8 mouse cellular contexts compared by ENCODE assay signal in genomic region chr17:34646906-34647787, GRCm38 (mm10). TPM values are rescaled to one million over a fixed set of nuclear protein-coding genes. Genes with fewer than 3 reads are reported as not detected.
A peak's percentile ranks its signal among the peaks of the same experiment; 100 is the strongest.
DNase-seq lines count a peak whose midpoint lies in the region; ATAC-seq and TF ChIP-seq lines count a peak whose summit lies in the region.

Gene Atf6b, plus strand, starts transcription at chr17:34647146.

- under 1% methylated on average over 66 of the region's 66 CpGs for WGBS in forebrain, embryonic 15.5 days
- WGBS in lung, adult 2 months, result under 1% methylated on average over 66 of the region's 66 CpGs

- peak; percentile 91 for DNase-seq in ES-E14 (ENCODE audit: low read depth, low spot score)
- peak; percentile 97 for DNase-seq in cerebellum, adult 11-12 months
- peak; percentile 96 for DNase-seq in heart, postnatal 25 days (ENCODE audit: low spot score)
- DNase-seq in layer of hippocampus, adult 18-20 months (ENCODE audit: low spot score in 2 of 2), result peak; percentile 95 to 99
- DNase-seq in lung, adult 2 months, result peak; percentile 84
- DNase-seq in thymus, adult 18-20 months, result peak; percentile 96 to 98

- peak within 1 kb of the TSS; percentile 95 for H3K4me3 ChIP-seq in ES-E14 (ENCODE audit: insufficient read depth in 1 of 2, low read depth in 1 of 2, low read length in 2 of 2, poor library complexity in 1 of 2, severe bottlenecking in 1 of 2)
- H3K4me3 ChIP-seq in forebrain, embryonic 15.5 days, result peak within 1 kb of the TSS; percentile 97
- H3K4me3 ChIP-seq in lung, adult 2 months (replicated peaks; ENCODE audit: extremely low read depth, low read depth, low read length), result peak within 1 kb of the TSS; percentile 82

- in situ Hi-C loops in ES-E14 (cut with MboI; ENCODE audit: low sequenced_read_pairs in 2 of 2, unreplicated experiment in 2 of 2), result no loop called here

- no peaks in the 10 kb centered on the region for H3K27me3 ChIP-seq in forebrain, embryonic 15.5 days

- no peak for TF ChIP-seq CTCF in lung, adult 2 months (IDR thresholded peaks at IDR 0.05; ENCODE audit: insufficient read depth, low read length)

- H3K27ac ChIP-seq in ES-E14 (ENCODE audit: insufficient read depth, low read depth, low read length, poor library complexity, severe bottlenecking), result peak within 1 kb of the TSS; percentile 49; the same call in 1 of the 2 replicates
- H3K27ac ChIP-seq in forebrain, embryonic 15.5 days (replicated peaks), result peak within 1 kb of the TSS; percentile 76

- H3K9me3 ChIP-seq in ES-E14 (ENCODE audit: control insufficient read depth, insufficient read depth, low read depth, low read length), result no peaks in the 10 kb centered on the region
- no peaks in the 10 kb centered on the region for H3K9me3 ChIP-seq in forebrain, embryonic 15.5 days

- peak; percentile 51; the same call in 1 of the 2 replicates for TF ChIP-seq POLR2A in lung, adult 2 months (IDR thresholded peaks at IDR 0.05; ENCODE audit: borderline replicate concordance, extremely low read depth, low read depth, low read length)

- H3K9ac ChIP-seq in ES-E14 (ENCODE audit: insufficient read depth, low read depth, low read length, poor library complexity, severe bottlenecking), result peak within 1 kb of the TSS; percentile 92
- H3K9ac ChIP-seq in forebrain, embryonic 15.5 days (replicated peaks), result peak within 1 kb of the TSS; percentile 97

- H3K4me1 ChIP-seq in ES-E14 (ENCODE audit: control insufficient read depth in 2 of 2, insufficient read depth in 2 of 2, low read length in 2 of 2, poor library complexity in 1 of 2), result peaks cover 0 to 11% of the 10 kb centered on the region in 2 experiments; a peak in 2 of 4 replicates
- peaks cover 37% of the 10 kb centered on the region for H3K4me1 ChIP-seq in forebrain, embryonic 15.5 days
- peaks cover 5% of the 10 kb centered on the region; the same call in 1 of the 2 replicates for H3K4me1 ChIP-seq in lung, adult 2 months (ENCODE audit: control insufficient read depth, insufficient read depth, low read length)

- H3K36me3 ChIP-seq in ES-E14 (ENCODE audit: control insufficient read depth, insufficient read depth, low read length, poor library complexity, severe bottlenecking), result peaks cover 28% of the 10 kb centered on the region
- H3K36me3 ChIP-seq in forebrain, embryonic 15.5 days, result peaks cover 34% of the 10 kb centered on the region

- peak; percentile 97 for ATAC-seq in forebrain, embryonic 15.5 days (replicated peaks)
- peak; percentile 85 for ATAC-seq in neutrophil, adult 5-6 weeks (ENCODE audit: extremely low read depth, insufficient number of reproducible peaks, low FRiP score, poor library complexity, severe bottlenecking)

- peak within 1 kb of the TSS; percentile 92 for H3K4me2 ChIP-seq in forebrain, embryonic 15.5 days (replicated peaks)

- intact Hi-C loops in heart, postnatal 25 days (cut with DNase I), result no loop called here

TF ChIP-seq in ES-E14, 5 proteins besides CTCF, POLR2A, EP300 and RAD21:
- TF ChIP-seq HCFC1 (IDR thresholded peaks at IDR 0.05; ENCODE audit: borderline replicate concordance, insufficient read depth, low read length), result peak; percentile 94
- TF ChIP-seq ZNF384 (IDR thresholded peaks at IDR 0.05; ENCODE audit: low read depth, low read length), result no peak
- TF ChIP-seq MAFK (IDR thresholded peaks at IDR 0.05; ENCODE audit: insufficient read depth, low read depth, low read length), result peak; percentile 30; the same call in 1 of the 2 replicates
- no peak for TF ChIP-seq ZC3H11A (IDR thresholded peaks at IDR 0.05; ENCODE audit: borderline replicate concordance, low read depth, low read length)
- peak; percentile 76 for TF ChIP-seq CHD2 (IDR thresholded peaks at IDR 0.05; ENCODE audit: low read depth, low read length)

RNA-seq across cellular contexts. Expression of gene Atf6b, which starts in this region (rescaled TPM):
- total RNA-seq in ES-E14 (2012; rRNA removed), result 55.7 and 86.7 TPM in 2 replicates
- polyA plus RNA-seq in forebrain, embryonic 15.5 days (2015; fragmentation: Nextera tagmentation; extraction: Ambion mirVana), result 111 and 112 TPM in 2 replicates
- total RNA-seq in heart, postnatal 25 days (2021), result 10 to 100 TPM; 15.6 to 17.8 TPM
- 10 to 100 TPM; 83.4 to 95.0 TPM for total RNA-seq in layer of hippocampus, adult 18-20 months (2021)
- polyA plus RNA-seq in lung, adult 2 months (2012; rRNA removed), result 81.8 and 88.0 TPM in 2 replicates
- total RNA-seq in neutrophil, adult 5-6 weeks (2017), result 26.9 and 27.4 TPM in 2 replicates

Comparison
In these comparisons a context has a peak if more than half of its experiments do, and no peak if none do; other contexts are left out.
1. Peak in every context shown above with its lines: DNase-seq, ATAC-seq, H3K4me3 ChIP-seq and H3K27ac ChIP-seq.